Mouse (Mus musculus) stomach, postnatal 0 days (tissue): ENCODE data around the gene Yeats2.

ENCODE experiments used
- CTCF ChIP-seq: IDR thresholded peaks from 2 replicates; pipeline ENCODE4 v1.5.1; 2016; ENCODE audit warnings: antibody characterized with exemption, low read depth, mild to moderate bottlenecking, moderate library complexity
- EP300 ChIP-seq: optimal IDR thresholded peaks from 2 replicates; pipeline ENCODE3; 2016; ENCODE audit warnings: antibody characterized with exemption

DNA sequence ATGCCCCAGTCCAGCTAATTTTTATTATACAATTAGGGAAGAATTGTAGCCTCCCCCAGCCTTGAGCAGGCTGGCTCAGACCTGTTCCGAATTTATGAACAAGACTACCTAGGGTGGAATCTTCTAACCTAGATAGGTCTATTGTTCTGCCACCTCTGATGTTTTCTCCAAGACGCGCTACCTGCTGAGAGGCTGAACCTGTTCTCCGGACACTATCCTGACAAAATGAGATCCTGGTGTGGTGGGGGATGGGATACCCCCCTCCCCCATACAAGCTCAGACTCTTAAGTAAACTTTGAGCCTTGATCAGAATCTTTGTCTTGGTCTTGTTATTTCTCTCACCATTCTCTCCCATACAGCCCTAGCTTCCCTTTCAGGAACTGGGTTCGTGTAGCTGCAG is 117.1 kb downstream of the Yeats2 start:
- TF ChIP-seq CTCF (no peak), EP300 (no peak)
